Mouse (Mus musculus) liver, embryonic 15.5 days (tissue): ENCODE results near the gene Ehd4. TPM values are rescaled to one million over a fixed set of nuclear protein-coding genes. Genes with fewer than 3 reads are reported as not detected.

Source experiments
- polyA plus RNA-seq: library from polyadenylated mRNA; unstranded; fragments of >200 nt; fragmentation: Nextera tagmentation; extraction: Ambion mirVana; gene quantifications from 2 replicates; pipeline ENCODE4 v1.2.1, GENCODE M21; 2015

Gene Ehd4
- polyA plus RNA-seq, 1 experiment from 2014 or later, result 23.4 TPM

Other genes with a start within 250 kb of the Ehd4 start
- 0.22 and 0.24 TPM in 2 replicates for gene Mapkbp1, start 181.9 kb downstream of the Ehd4 start, polyA plus RNA-seq
- 4.7 and 6.0 TPM in 2 replicates for gene Jmjd7, start 127.1 kb downstream of the Ehd4 start, polyA plus RNA-seq
- gene Gm28042, start 127.1 kb downstream of the Ehd4 start, polyA plus RNA-seq, result 0.43 and 0.54 TPM in 2 replicates
- 0.08 and 0.21 TPM in 2 replicates for gene Pla2g4b, start 121.2 kb downstream of the Ehd4 start, polyA plus RNA-seq
- 0.02 TPM in 1 of 2 replicates, not detected in the other for gene Pla2g4e, start 90.7 kb upstream of the Ehd4 start, polyA plus RNA-seq
- not detected in 2 replicates for gene Pla2g4d, start 134.6 kb upstream of the Ehd4 start, polyA plus RNA-seq
- 0.05 TPM in 1 of 2 replicates, not detected in the other for gene Pla2g4f, start 159.6 kb upstream of the Ehd4 start, polyA plus RNA-seq
- 6.8 and 7.7 TPM in 2 replicates for gene Vps39, start 198.5 kb upstream of the Ehd4 start, polyA plus RNA-seq
- gene Ganc, start 249.3 kb upstream of the Ehd4 start, polyA plus RNA-seq, result 6.0 and 6.9 TPM in 2 replicates
- 2.6 and 3.6 TPM in 2 replicates for gene Tmem87a, start 249.5 kb upstream of the Ehd4 start, polyA plus RNA-seq